Mouse (Mus musculus): ENCODE measurements around the gene Tnfsfm13.

DNA sequence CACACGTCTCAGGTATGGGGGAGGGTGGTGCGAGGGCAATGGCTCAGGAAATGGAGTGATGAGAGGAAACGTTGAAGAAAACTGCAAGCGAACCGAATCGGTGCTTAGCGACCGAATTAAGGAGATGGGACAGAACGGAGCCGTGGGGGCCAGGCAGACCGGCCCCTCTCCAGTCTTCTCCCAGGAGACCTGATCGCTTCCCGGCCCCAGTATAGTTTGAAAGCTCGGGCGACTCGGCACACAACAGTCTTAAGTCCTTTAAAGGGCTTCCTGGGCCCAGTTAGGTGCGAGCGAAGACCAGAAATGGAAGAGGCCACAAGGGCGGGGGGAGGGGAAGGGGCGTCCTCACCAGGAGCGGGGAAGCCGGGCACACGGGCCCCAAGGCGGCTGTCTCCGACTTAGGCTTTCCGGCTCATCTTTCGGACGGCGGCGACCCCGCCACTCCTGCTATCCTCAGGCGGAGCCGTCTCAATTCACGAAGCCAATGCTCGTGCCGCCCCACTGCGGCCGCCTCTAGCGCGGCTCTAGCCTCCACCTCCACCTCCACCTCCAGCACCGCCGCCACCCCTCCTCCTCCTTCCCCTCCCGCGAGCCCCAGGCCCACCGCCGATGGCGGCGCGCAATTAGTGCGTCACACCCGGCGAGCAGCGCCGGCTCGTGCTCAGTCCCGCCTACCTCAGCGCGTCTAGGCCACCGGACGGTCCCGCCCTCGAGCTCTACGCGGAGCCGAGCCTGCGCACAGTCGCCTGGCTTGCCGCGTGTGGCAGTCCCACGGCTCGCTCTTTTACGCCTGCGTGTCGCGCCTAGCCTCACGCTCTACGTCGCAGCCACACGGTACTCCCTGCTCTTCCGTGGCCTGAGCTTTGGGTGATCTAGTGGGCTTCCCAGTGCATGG, 14.3 kb downstream of the Tnfsfm13 start, which contains the start of gene Senp3:
- TF ChIP-seq CTCF (IDR thresholded peaks at IDR 0.05; ENCODE audit: insufficient read depth, low read depth, low read length) (no peak), POLR2A (IDR thresholded peaks at IDR 0.05; ENCODE audit: insufficient read depth, low read depth, low read length) (peak; percentile 88)
